Mouse (Mus musculus) MEL (cell line): ENCODE measurements around the gene Trim34a. TPM values are rescaled to one million over a fixed set of nuclear protein-coding genes. Genes with fewer than 3 reads are reported as not detected.

ENCODE experiments used
- DNase-seq: peaks from one replicate; pipeline ENCODE4 v3.0.0; 2011; ENCODE audit warnings: low read depth, low spot score
- H3K27ac ChIP-seq: 2 replicates; pipeline ENCODE4 v1.5.1; 2012; ENCODE audit warnings: low read depth, mild to moderate bottlenecking, control low read depth, low read length, moderate library complexity; ENCODE audit not compliant: control insufficient read depth
- H3K27me3 ChIP-seq, 2 experiments: fragments of 150-350 bp in 1 of 2; sonication (generic) in 1 of 2; 2 replicates each; pipeline ENCODE4 v1.6.1; 2012; ENCODE audit warnings: low read length in 2 of 2, mild to moderate bottlenecking in 2 of 2, improper control_type of control experiment in 1 of 2, moderate library complexity in 1 of 2; ENCODE audit not compliant: insufficient read depth in 2 of 2, control insufficient read depth in 1 of 2
- H3K36me3 ChIP-seq, 2 experiments: 2 replicates each; pipeline ENCODE4 v1.6.1; 2012 to 2014; ENCODE audit warnings: low read length in 2 of 2, improper control_type of control experiment in 1 of 2, inconsistent platforms in 1 of 2, mild to moderate bottlenecking in 1 of 2; ENCODE audit not compliant: insufficient read depth in 2 of 2, control insufficient read depth in 1 of 2
- H3K4me1 ChIP-seq, 2 experiments: fragments of 150-350 bp in 1 of 2; sonication (generic) in 1 of 2; 2 replicates each; pipeline ENCODE4 v1.6.1; 2012; ENCODE audit warnings: low read length in 2 of 2, improper control_type of control experiment in 1 of 2, mild to moderate bottlenecking in 1 of 2; ENCODE audit not compliant: insufficient read depth in 2 of 2, control insufficient read depth in 1 of 2
- H3K4me3 ChIP-seq, 2 experiments: fragments of 150-350 bp in 1 of 2; sonication (generic) in 1 of 2; 2 replicates each; pipeline ENCODE4 v1.5.1; 2012; ENCODE audit warnings: low read depth in 2 of 2, low read length in 2 of 2, mild to moderate bottlenecking in 2 of 2, moderate library complexity in 2 of 2, control low read depth in 1 of 2, improper control_type of control experiment in 1 of 2; ENCODE audit not compliant: control insufficient read depth in 1 of 2, insufficient read depth in 1 of 2
- H3K79me2 ChIP-seq: 2 replicates; pipeline ENCODE4 v1.6.1; 2012; ENCODE audit warnings: mild to moderate bottlenecking, low read length, moderate library complexity; ENCODE audit not compliant: control insufficient read depth, poor library complexity, insufficient read depth
- H3K9ac ChIP-seq: 2 replicates; pipeline ENCODE4 v1.6.1; 2012; ENCODE audit warnings: low read depth, mild to moderate bottlenecking, control low read depth, low read length, moderate library complexity; ENCODE audit not compliant: control insufficient read depth, poor library complexity, severe bottlenecking
- H3K9me3 ChIP-seq: fragments of 150-350 bp; sonication (generic); replicated peaks from 2 replicates; pipeline ENCODE4 v1.6.1; 2012; ENCODE audit warnings: mild to moderate bottlenecking, low read length, improper control_type of control experiment, moderate library complexity; ENCODE audit not compliant: insufficient read depth
- BHLHE40 ChIP-seq: IDR thresholded peaks from 2 replicates; pipeline ENCODE4 v1.6.1; 2012; ENCODE audit warnings: low read depth, mild to moderate bottlenecking, inconsistent platforms, low read length, improper control_type of control experiment, borderline replicate concordance
- CHD1 ChIP-seq: IDR thresholded peaks from 2 replicates; pipeline ENCODE4 v1.6.1; 2012; ENCODE audit warnings: low read depth, mild to moderate bottlenecking, inconsistent platforms, low read length, improper control_type of control experiment
- CTCF ChIP-seq, 3 experiments: IDR thresholded peaks in 2 of 3; conservative IDR thresholded peaks in 1 of 3; 2 replicates each; pipeline ENCODE4 v1.5.1; 2011 to 2012; ENCODE audit warnings: low read length in 3 of 3, low read depth in 2 of 3, mild to moderate bottlenecking in 2 of 3, improper control_type of control experiment in 1 of 3, inconsistent platforms in 1 of 3, mixed read lengths in 1 of 3, moderate library complexity in 1 of 3; ENCODE audit not compliant: control insufficient read depth in 1 of 3, insufficient read depth in 1 of 3, poor library complexity in 1 of 3, severe bottlenecking in 1 of 3
- E2F4 ChIP-seq: IDR thresholded peaks from 2 replicates; pipeline ENCODE4 v1.6.1; 2011; ENCODE audit warnings: low read depth, low read length, improper control_type of control experiment, borderline replicate concordance
- ELF1 ChIP-seq: IDR thresholded peaks from 2 replicates; pipeline ENCODE4 v1.6.1; 2014; ENCODE audit warnings: low read depth, mild to moderate bottlenecking, inconsistent platforms, low read length, improper control_type of control experiment, moderate library complexity
- EP300 ChIP-seq, 2 experiments: IDR thresholded peaks; 2 replicates each; pipeline ENCODE4 v1.6.1; 2011; ENCODE audit warnings: improper control_type of control experiment in 2 of 2, low read length in 2 of 2, low read depth in 1 of 2, mild to moderate bottlenecking in 1 of 2
- GATA1 ChIP-seq: IDR thresholded peaks from 2 replicates; pipeline ENCODE4 v1.6.1; 2011; ENCODE audit warnings: low read depth, low read length, improper control_type of control experiment
- HCFC1 ChIP-seq: IDR thresholded peaks from 2 replicates; pipeline ENCODE4 v1.6.1; 2012; ENCODE audit warnings: low read depth, mild to moderate bottlenecking, inconsistent platforms, low read length, improper control_type of control experiment, moderate library complexity
- JUND ChIP-seq: IDR thresholded peaks from 2 replicates; pipeline ENCODE4 v1.6.1; 2011; ENCODE audit warnings: low read depth, mild to moderate bottlenecking, improper control_type of control experiment, low read length
- KAT2A ChIP-seq: conservative IDR thresholded peaks from 2 replicates; pipeline ENCODE4 v1.6.1; 2012; ENCODE audit warnings: low read depth, low read length, improper control_type of control experiment, inconsistent platforms
- MAX ChIP-seq: IDR thresholded peaks from 2 replicates; pipeline ENCODE4 v1.6.1; 2011; ENCODE audit warnings: low read length, improper control_type of control experiment
- MEF2A ChIP-seq: IDR thresholded peaks from 2 replicates; pipeline ENCODE4 v1.6.1; 2014; ENCODE audit warnings: low read depth, mild to moderate bottlenecking, inconsistent platforms, low read length, improper control_type of control experiment; ENCODE audit not compliant: poor library complexity, insufficient replicate concordance, severe bottlenecking; ENCODE audit errors: extremely low read depth
- MXI1 ChIP-seq: IDR thresholded peaks from 2 replicates; pipeline ENCODE4 v1.6.1; 2011; ENCODE audit warnings: mild to moderate bottlenecking, low read depth, low read length, improper control_type of control experiment
- MYC ChIP-seq: IDR thresholded peaks from 2 replicates; pipeline ENCODE4 v1.6.1; 2011; ENCODE audit warnings: low read depth, mild to moderate bottlenecking, low read length, improper control_type of control experiment, moderate library complexity
- NRF1 ChIP-seq: IDR thresholded peaks from 2 replicates; pipeline ENCODE4 v1.6.1; 2014; ENCODE audit warnings: low read depth, mild to moderate bottlenecking, inconsistent platforms, low read length, improper control_type of control experiment, moderate library complexity; ENCODE audit not compliant: poor library complexity, insufficient read depth, severe bottlenecking
- POLR2AphosphoS5 ChIP-seq: IDR thresholded peaks from 2 replicates; pipeline ENCODE4 v1.6.1; 2012; ENCODE audit warnings: low read depth, borderline replicate concordance, mild to moderate bottlenecking, inconsistent platforms, low read length, moderate library complexity, mixed read lengths
- RAD21 ChIP-seq: IDR thresholded peaks from 2 replicates; pipeline ENCODE4 v1.6.1; 2011; ENCODE audit warnings: mild to moderate bottlenecking, low read depth, low read length, improper control_type of control experiment
- RCOR1 ChIP-seq: IDR thresholded peaks from 2 replicates; pipeline ENCODE4 v1.6.1; 2012; ENCODE audit warnings: low read depth, mild to moderate bottlenecking, inconsistent platforms, low read length, improper control_type of control experiment
- SMC3 ChIP-seq: IDR thresholded peaks from 2 replicates; pipeline ENCODE4 v1.6.1; 2011; ENCODE audit warnings: low read depth, low read length, improper control_type of control experiment
- TBP ChIP-seq: IDR thresholded peaks from 2 replicates; pipeline ENCODE4 v1.8.0; 2011; ENCODE audit warnings: low read depth, low read length, improper control_type of control experiment
- TCF12 ChIP-seq: IDR thresholded peaks from 2 replicates; pipeline ENCODE4 v1.6.1; 2014; ENCODE audit warnings: low read depth, mild to moderate bottlenecking, inconsistent platforms, low read length, improper control_type of control experiment, moderate library complexity
- UBTF ChIP-seq: IDR thresholded peaks from 2 replicates; pipeline ENCODE4 v1.6.1; 2012; ENCODE audit warnings: low read depth, mild to moderate bottlenecking, inconsistent platforms, low read length, improper control_type of control experiment, moderate library complexity, borderline replicate concordance; ENCODE audit not compliant: insufficient read depth
- USF2 ChIP-seq, 2 experiments: IDR thresholded peaks; 2 replicates each; pipeline ENCODE4 v1.6.1; 2011 to 2012; ENCODE audit warnings: improper control_type of control experiment in 2 of 2, low read length in 2 of 2, borderline replicate concordance in 1 of 2, inconsistent platforms in 1 of 2, low read depth in 1 of 2, mild to moderate bottlenecking in 1 of 2; ENCODE audit not compliant: insufficient read depth in 1 of 2
- ZC3H11A ChIP-seq: IDR thresholded peaks from 2 replicates; pipeline ENCODE4 v1.6.1; 2012; ENCODE audit warnings: low read depth, mild to moderate bottlenecking, inconsistent platforms, low read length, improper control_type of control experiment
- ZMIZ1 ChIP-seq: IDR thresholded peaks from 2 replicates; pipeline ENCODE4 v1.6.1; 2012; ENCODE audit warnings: low read depth, mild to moderate bottlenecking, inconsistent platforms, low read length, improper control_type of control experiment, moderate library complexity
- ZNF384 ChIP-seq: IDR thresholded peaks from 2 replicates; pipeline ENCODE4 v1.6.1; 2012; ENCODE audit warnings: low read depth, mild to moderate bottlenecking, inconsistent platforms, low read length, improper control_type of control experiment
- polyA plus RNA-seq, 2 experiments: library from polyadenylated mRNA; stranded (reverse) in 1 of 2; unstranded in 1 of 2; fragments of >175 nt in 1 of 2; fragments of >200 nt in 1 of 2; gene quantifications; 2 replicates each; pipeline versions ENCODE4 v1.2.1 to v1.2.4; 2012; ENCODE audit warnings: low replicate concordance in 2 of 2, low read depth in 1 of 2; ENCODE audit not compliant: insufficient read length in 2 of 2, insufficient read depth in 1 of 2, missing spikeins in 1 of 2
- total RNA-seq: library from RNA; depleted of rRNA; stranded (reverse); fragments of 300-350 nt; gene quantifications from 2 replicates; pipeline ENCODE4 v1.2.3, GENCODE M21; 2012

Gene Trim34a
- total and polyA plus RNA-seq, 3 experiments: 0.42 to 0.58 TPM; not detected in 1

DNA sequence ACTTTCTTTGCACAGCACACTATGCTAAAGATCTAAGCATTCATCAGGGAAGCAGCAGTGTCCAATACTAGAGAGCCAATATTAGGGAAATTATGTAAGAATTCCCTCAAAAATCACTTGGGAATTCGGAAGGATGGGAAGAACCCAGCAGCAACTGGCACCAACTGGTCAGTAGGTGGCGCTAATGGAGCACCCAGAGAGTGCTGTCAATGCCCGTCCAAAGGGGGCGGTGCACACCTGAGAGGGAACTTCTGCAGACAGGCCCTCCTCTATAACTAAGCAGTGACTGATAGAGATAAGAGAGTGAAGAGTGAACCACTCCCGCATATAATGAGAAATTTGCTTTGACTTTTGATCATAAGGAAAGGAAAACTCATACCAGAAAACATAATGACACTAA lies 44.4 kb upstream of the Trim34a start:
- TF ChIP-seq JUND (no peak), ZC3H11A (peak; percentile 60), POLR2AphosphoS5 (no peak), GATA1 (peak; percentile 34; the same call in 1 of the 2 replicates), SMC3 (peak; percentile 66), BHLHE40 (no peak), CTCF (IDR thresholded peaks at IDR 0.05 in 2 of 3, conservative IDR thresholded peaks at IDR 0.05 in 1 of 3; ENCODE audit: control insufficient read depth in 1 of 3, insufficient read depth in 1 of 3, low read depth in 2 of 3, low read length in 3 of 3, poor library complexity in 1 of 3, severe bottlenecking in 1 of 3) (peak; percentile 89 to 99 (median 92)), TBP (no peak), ZNF384 (no peak), RCOR1 (no peak), RAD21 (peak; percentile 87), NRF1 (no peak), HCFC1 (no peak), CHD1 (no peak)
- TF ChIP-seq, all 39 proteins: peak for 5
- H3K27ac ChIP-seq: no peak overlapping the region
- no peak overlapping the region for H3K4me3 ChIP-seq
- no peaks in the 10 kb centered on the region for H3K4me1 ChIP-seq
- peak; percentile 77 for DNase-seq
- H3K27me3 ChIP-seq: peaks cover 2 to 3% of the 10 kb centered on the region in 2 experiments
- H3K36me3 ChIP-seq: no peaks in the 10 kb centered on the region
- no peaks in the 10 kb centered on the region for H3K79me2 ChIP-seq
- no peaks in the 10 kb centered on the region for H3K9me3 ChIP-seq
- H3K9ac ChIP-seq: no peak overlapping the region

DNA sequence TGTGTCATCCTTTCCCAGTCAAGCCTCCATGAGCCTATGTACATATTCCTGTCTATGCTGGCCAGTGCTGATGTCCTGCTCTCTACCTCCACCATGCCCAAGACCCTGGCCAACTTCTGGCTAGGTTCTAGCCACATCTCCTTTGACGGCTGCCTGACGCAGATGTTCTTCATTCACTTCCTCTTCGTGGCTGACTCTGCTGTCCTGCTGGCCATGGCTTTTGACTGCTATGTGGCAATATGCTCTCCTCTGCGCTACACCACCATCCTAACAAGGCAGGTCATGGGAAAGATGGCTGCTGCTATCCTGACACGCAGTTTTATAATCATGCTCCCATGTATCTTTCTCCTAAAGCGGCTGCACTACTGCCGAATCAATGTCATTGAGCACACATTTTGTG lies 38.1 kb upstream of the Trim34a start:
- Histone ChIP-seq H3K27ac (no peak overlapping the region), H3K9ac (no peak overlapping the region), H3K36me3 (no peaks in the 10 kb centered on the region), H3K4me3 (no peak overlapping the region), H3K9me3 (no peaks in the 10 kb centered on the region), H3K27me3 (peaks cover 0 to 3% of the 10 kb centered on the region in 2 experiments), H3K79me2 (no peaks in the 10 kb centered on the region), H3K4me1 (no peaks in the 10 kb centered on the region)
- TF ChIP-seq POLR2AphosphoS5 (no peak), MAX (no peak), MYC (no peak), ZMIZ1 (no peak), GATA1 (no peak), SMC3 (no peak), TBP (no peak), MXI1 (no peak), UBTF (no peak), MEF2A (no peak), EP300 (IDR thresholded peaks at IDR 0.05; ENCODE audit: low read depth in 1 of 2, low read length in 2 of 2) (no peak), RCOR1 (no peak), ELF1 (no peak), TCF12 (no peak), E2F4 (no peak), ZNF384 (no peak), KAT2A (no peak), USF2 (IDR thresholded peaks at IDR 0.05; ENCODE audit: borderline replicate concordance in 1 of 2, insufficient read depth in 1 of 2, low read depth in 1 of 2, low read length in 2 of 2) (no peak)
- no peak for DNase-seq
